21 mouse cellular contexts compared by ENCODE assay signal in genomic region chr5:141058863-141059262, GRCm38 (mm10). TPM values are rescaled to one million over a fixed set of nuclear protein-coding genes. Genes with fewer than 3 reads are reported as not detected.
DNase-seq lines count a peak whose midpoint lies in the region; TF ChIP-seq lines count a peak whose summit lies in the region.
"Had no signal": no experiment of that assay in that cellular context is flagged by ENCODE, and none has a peak within 500 bp of the region (broad histone marks: within the 10 kb centered on the region; RNA-seq: fewer than 3 reads in every experiment).

No protein-coding gene starts in this region.

- H3K4me1 ChIP-seq in CH12.LX (ENCODE audit: control insufficient read depth in 1 of 2, insufficient read depth in 2 of 2) (peaks cover 22 to 41% of the 10 kb centered on the region in 2 experiments), ES-E14 (ENCODE audit: control insufficient read depth in 2 of 2, insufficient read depth in 2 of 2, low read length in 2 of 2, poor library complexity in 1 of 2) (no peaks in the 10 kb centered on the region; a peak in 1 of 4 replicates), MEL (ENCODE audit: control insufficient read depth in 1 of 2, insufficient read depth in 2 of 2, low read length in 2 of 2) (no peaks in the 10 kb centered on the region)

- no peak overlapping the region for H3K9ac ChIP-seq in CH12.LX (ENCODE audit: insufficient read depth, low read depth)
- H3K9ac ChIP-seq in ES-E14 (ENCODE audit: insufficient read depth, low read depth, low read length, poor library complexity, severe bottlenecking), result no peak overlapping the region
- no peak overlapping the region for H3K9ac ChIP-seq in MEL (ENCODE audit: control insufficient read depth, low read depth, low read length, poor library complexity, severe bottlenecking)

- H3K9me3 ChIP-seq in CH12.LX (replicated peaks; ENCODE audit: low read length), result peaks cover 13% of the 10 kb centered on the region
- H3K9me3 ChIP-seq in ES-E14 (ENCODE audit: control insufficient read depth, insufficient read depth, low read depth, low read length), result no peaks in the 10 kb centered on the region
- no peaks in the 10 kb centered on the region for H3K9me3 ChIP-seq in MEL (replicated peaks; ENCODE audit: insufficient read depth, low read length)

- no peak overlapping the region for H3K27ac ChIP-seq in CH12.LX (ENCODE audit: insufficient read depth, low read depth)
- H3K27ac ChIP-seq in ES-E14 (ENCODE audit: insufficient read depth, low read depth, low read length, poor library complexity, severe bottlenecking), result no peak overlapping the region
- H3K27ac ChIP-seq in MEL (ENCODE audit: control insufficient read depth, low read depth, low read length), result no peak overlapping the region

- H3K79me2 ChIP-seq in CH12.LX (replicated peaks; ENCODE audit: control insufficient read depth, extremely low read depth, insufficient read depth, poor library complexity, severe bottlenecking) (no peaks in the 10 kb centered on the region), MEL (ENCODE audit: control insufficient read depth, insufficient read depth, low read length, poor library complexity) (no peaks in the 10 kb centered on the region)

- no peak for TF ChIP-seq EP300 in CH12.LX (IDR thresholded peaks at IDR 0.05; ENCODE audit: low read length)
- no peak for TF ChIP-seq EP300 in MEL (IDR thresholded peaks at IDR 0.05; ENCODE audit: low read depth in 1 of 2, low read length in 2 of 2)

- H3K27me3 ChIP-seq in CH12.LX (replicated peaks), result no peaks in the 10 kb centered on the region
- no peaks in the 10 kb centered on the region for H3K27me3 ChIP-seq in MEL (ENCODE audit: control insufficient read depth in 1 of 2, insufficient read depth in 2 of 2, low read length in 2 of 2)
- H3K27me3 ChIP-seq: Patski had no signal

- TF ChIP-seq RAD21 in CH12.LX (IDR thresholded peaks at IDR 0.05; ENCODE audit: low read depth, low read length), result no peak
- no peak for TF ChIP-seq RAD21 in MEL (IDR thresholded peaks at IDR 0.05; ENCODE audit: low read depth, low read length)

- dilution Hi-C loops in CH12.LX (cut with MboI; ENCODE audit: extremely low pct_ligation_motif_present, extremely low pct_unique_long_range_greater_than_20kb, low sequenced_read_pairs), result no loop called here

- TF ChIP-seq POLR2A in CH12.LX (IDR thresholded peaks at IDR 0.05; ENCODE audit: low read depth, low read length), result no peak
- TF ChIP-seq POLR2A in MEL (IDR thresholded peaks at IDR 0.05; ENCODE audit: control insufficient read depth in 1 of 2, insufficient read depth in 1 of 2, low read depth in 1 of 2, low read length in 2 of 2, poor library complexity in 1 of 2), result no peak

- H3K36me3 ChIP-seq in CH12.LX (replicated peaks in 1 of 2; ENCODE audit: control insufficient read depth in 1 of 2, insufficient read depth in 1 of 2, low read length in 1 of 2) (no peaks in the 10 kb centered on the region), ES-E14 (ENCODE audit: control insufficient read depth, insufficient read depth, low read length, poor library complexity, severe bottlenecking) (no peaks in the 10 kb centered on the region), MEL (ENCODE audit: control insufficient read depth in 1 of 2, insufficient read depth in 2 of 2, low read length in 2 of 2) (no peaks in the 10 kb centered on the region)
- H3K36me3 ChIP-seq: G1E had no signal

- in situ Hi-C loops in CH12.LX (cut with MboI; ENCODE audit: low pct_ligation_motif_present, low pct_unique_long_range_greater_than_20kb, low sequenced_read_pairs), result no loop called here
- in situ Hi-C loops in ES-E14 (cut with MboI; ENCODE audit: low sequenced_read_pairs in 2 of 2, unreplicated experiment in 2 of 2), result no loop called here

- no peak for DNase-seq in CH12.LX (ENCODE audit: extremely low read depth)
- DNase-seq in ES-E14 (ENCODE audit: low read depth, low spot score), result no peak
- DNase-seq in MEL (ENCODE audit: low read depth, low spot score), result no peak
- no peak for DNase-seq in yolk sac, embryonic 10.5 days (ENCODE audit: low spot score)
- DNase-seq in left cerebral cortex, adult 11 months (ENCODE audit: low spot score), result no peak
- no peak for DNase-seq in gastrocnemius, postnatal 4 days (ENCODE audit: low spot score in 2 of 2)
- DNase-seq: adrenal gland, adult 2 months; adrenal gland, adult 8-10 months; adrenal gland, postnatal 14 days; adrenal gland, postnatal 25 days; adrenal gland, postnatal 36 days; B cell, adult 2 months; cerebellum, adult 11 months; cerebellum, adult 11-12 months; cerebellum, adult 18-20 months; cerebellum, adult 2 months; cerebellum, adult 8-10 months; cerebellum, adult 9-10 months had no signal

- TF ChIP-seq CTCF in CH12.LX (conservative IDR thresholded peaks at IDR 0.05 in 1 of 2, IDR thresholded peaks at IDR 0.05 in 1 of 2; ENCODE audit: low read depth in 2 of 2, low read length in 2 of 2), result no peak
- no peak for TF ChIP-seq CTCF in MEL (IDR thresholded peaks at IDR 0.05 in 2 of 3, conservative IDR thresholded peaks at IDR 0.05 in 1 of 3; ENCODE audit: control insufficient read depth in 1 of 3, insufficient read depth in 1 of 3, low read depth in 2 of 3, low read length in 3 of 3, poor library complexity in 1 of 3, severe bottlenecking in 1 of 3)

- H3K4me2 ChIP-seq in CH12.LX (ENCODE audit: insufficient read depth, low read depth, poor library complexity, severe bottlenecking), result no peak overlapping the region

- H3K4me3 ChIP-seq in CH12.LX (replicated peaks in 1 of 3; ENCODE audit: low read depth in 2 of 3, low read length in 2 of 3, poor library complexity in 1 of 3) (no peak overlapping the region), ES-E14 (ENCODE audit: insufficient read depth in 1 of 2, low read depth in 1 of 2, low read length in 2 of 2, poor library complexity in 1 of 2, severe bottlenecking in 1 of 2) (no peak overlapping the region), MEL (ENCODE audit: control insufficient read depth in 1 of 2, insufficient read depth in 1 of 2, low read depth in 2 of 2, low read length in 2 of 2) (no peak overlapping the region)

TF ChIP-seq in CH12.LX, 34 proteins besides CTCF, POLR2A, EP300 and RAD21:
- no peak for TF ChIP-seq SMC3 (IDR thresholded peaks at IDR 0.05; ENCODE audit: low read depth, low read length)
- no peak for TF ChIP-seq GABPA (IDR thresholded peaks at IDR 0.05; ENCODE audit: insufficient replicate concordance, low read depth, low read length)
- no peak for TF ChIP-seq ZMIZ1 (IDR thresholded peaks at IDR 0.05; ENCODE audit: low read depth, low read length)
- TF ChIP-seq MAZ (IDR thresholded peaks at IDR 0.05; ENCODE audit: low read depth, low read length), result no peak
- peak; percentile 90 for TF ChIP-seq MAFK (IDR thresholded peaks at IDR 0.05; ENCODE audit: insufficient replicate concordance, low read length)

TF ChIP-seq in ES-E14, 5 proteins besides CTCF, POLR2A, EP300 and RAD21:
- TF ChIP-seq CHD2 (IDR thresholded peaks at IDR 0.05; ENCODE audit: low read depth, low read length), result no peak
- no peak for TF ChIP-seq ZC3H11A (IDR thresholded peaks at IDR 0.05; ENCODE audit: borderline replicate concordance, low read depth, low read length)
- TF ChIP-seq ZNF384 (IDR thresholded peaks at IDR 0.05; ENCODE audit: low read depth, low read length), result no peak
- peak; percentile 89 for TF ChIP-seq MAFK (IDR thresholded peaks at IDR 0.05; ENCODE audit: insufficient read depth, low read depth, low read length)
- TF ChIP-seq HCFC1 (IDR thresholded peaks at IDR 0.05; ENCODE audit: borderline replicate concordance, insufficient read depth, low read length), result no peak

TF ChIP-seq in MEL, 35 proteins besides CTCF, POLR2A, EP300 and RAD21:
- TF ChIP-seq MAFK (IDR thresholded peaks at IDR 0.05; ENCODE audit: borderline replicate concordance, low read depth, low read length), result 0 out of 2 replicates have a peak, but pooled peaks have one; percentile 11
- TF ChIP-seq GATA1 (IDR thresholded peaks at IDR 0.05; ENCODE audit: low read depth, low read length), result no peak

RNA-seq across cellular contexts. Expression of gene Card11, which starts 58.5 kb away (rescaled TPM):
- 25.0 and 31.9 TPM in 2 replicates for total RNA-seq in CH12.LX (2012; rRNA removed)
- 12.0 and 16.1 TPM in 2 replicates for total RNA-seq in CH12.LX (2014; rRNA removed)
- polyA plus RNA-seq in CH12.LX (2012; ENCODE audit: insufficient read length, low read depth), result 81.6 and 84.6 TPM in 2 replicates
- 0.42 and 1.2 TPM in 2 replicates for total RNA-seq in ES-E14 (2012; rRNA removed)
- total RNA-seq in MEL (2012; rRNA removed), result not detected in 2 replicates
- not detected for polyA plus RNA-seq in MEL (2012; ENCODE audit: insufficient read depth in 1 of 2, insufficient read length in 2 of 2, low read depth in 1 of 2, low replicate concordance in 2 of 2, missing spikeins in 1 of 2)
- under 1 TPM; 0.20 to 0.26 TPM for total RNA-seq in gastrocnemius, postnatal 4 days (2021)
- total RNA-seq: G1E had no signal
- polyA plus RNA-seq: C2C12, G1E, Patski had no signal

Comparison
In these comparisons a context has a peak if more than half of its experiments do, and no peak if none do; other contexts are left out.
1. Of the 35 proteins assayed by ChIP-seq in both MEL and CH12.LX: peak only in MEL: none; only in CH12.LX: none; in both: MAFK; in neither: 34.